In the genomic region with DNA sequence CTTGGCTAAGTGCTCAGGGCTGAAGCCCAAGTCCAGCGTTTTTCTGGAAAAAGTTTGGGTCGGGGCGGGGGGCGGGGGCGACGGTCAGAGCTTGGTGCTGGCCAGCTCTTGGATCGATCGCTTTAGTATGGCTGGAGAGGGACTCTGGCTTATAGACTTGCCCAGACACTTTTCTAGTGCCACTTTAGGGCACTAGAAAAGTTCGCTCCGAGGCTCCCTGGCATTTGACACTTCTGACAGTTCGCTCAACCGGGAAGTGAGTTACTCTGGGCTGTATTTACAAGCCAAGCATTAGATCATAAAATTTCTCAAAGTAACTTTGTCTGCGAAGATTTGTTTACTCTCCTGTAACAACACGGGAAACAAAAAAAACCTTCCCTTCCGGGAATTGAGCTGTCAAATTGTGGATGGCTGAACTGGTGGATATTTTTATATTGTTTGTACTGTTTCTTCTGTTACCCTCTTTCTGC, we compare ENCODE assay signal across 8 mouse cellular contexts. TPM values are rescaled to one million over a fixed set of nuclear protein-coding genes. Genes with fewer than 3 reads are reported as not detected.
DNase-seq lines count a peak whose midpoint lies in the region; ATAC-seq and TF ChIP-seq lines count a peak whose summit lies in the region.

No protein-coding gene starts in this region.

- intact Hi-C loops in left cerebral cortex, postnatal 14 days (cut with DNase I), result no loop called here

- WGBS in forebrain, embryonic 11.5 days, result 22% methylated on average over 15 of the region's 15 CpGs
- 3% methylated on average over 15 of the region's 15 CpGs for WGBS in lung, embryonic 14.5 days
- WGBS in stomach, postnatal 0 days, result 2% methylated on average over 15 of the region's 15 CpGs

- H3K9ac ChIP-seq in forebrain, embryonic 11.5 days (ENCODE audit: low read length), result peak overlapping the region; percentile 5; the same call in 1 of the 2 replicates
- H3K9ac ChIP-seq in lung, embryonic 14.5 days, result peak overlapping the region; percentile 34
- H3K9ac ChIP-seq in stomach, postnatal 0 days (ENCODE audit: low read length), result peak overlapping the region; percentile 64

- H3K9me3 ChIP-seq in forebrain, embryonic 11.5 days (ENCODE audit: control insufficient read depth, low read length), result no peaks in the 10 kb centered on the region
- no peaks in the 10 kb centered on the region for H3K9me3 ChIP-seq in lung, embryonic 14.5 days (ENCODE audit: low read depth, low read length)
- H3K9me3 ChIP-seq in stomach, postnatal 0 days (ENCODE audit: control insufficient read depth, low read length), result no peaks in the 10 kb centered on the region

- 0 out of 2 replicates have a peak, but pooled peaks have one; percentile 42 for ATAC-seq in forebrain, embryonic 11.5 days (replicated peaks; ENCODE audit: low FRiP score)
- peak; percentile 59 for ATAC-seq in lung, embryonic 14.5 days (ENCODE audit: insufficient read depth)
- ATAC-seq in stomach, postnatal 0 days (ENCODE audit: low FRiP score, low TSS enrichment), result peak; percentile 61

- H3K4me3 ChIP-seq in forebrain, embryonic 11.5 days (ENCODE audit: low read depth, low read length), result peak overlapping the region; percentile 19
- peak overlapping the region; percentile 39 for H3K4me3 ChIP-seq in lung, embryonic 14.5 days (ENCODE audit: low read depth, low read length)
- peak overlapping the region; percentile 57 for H3K4me3 ChIP-seq in stomach, postnatal 0 days (ENCODE audit: low read depth, low read length)

- no peak for TF ChIP-seq EP300 in stomach, postnatal 0 days (optimal IDR thresholded peaks at IDR 0.05)

- H3K4me1 ChIP-seq in forebrain, embryonic 11.5 days (replicated peaks; ENCODE audit: control insufficient read depth, insufficient read depth, low read length), result no peaks in the 10 kb centered on the region; the same call in 1 of the 2 replicates
- H3K4me1 ChIP-seq in lung, embryonic 14.5 days (ENCODE audit: insufficient read depth), result 0 out of 2 replicates have a peak, but pooled peaks cover 7% of the 10 kb centered on the region
- 0 out of 2 replicates have a peak, but pooled peaks cover 3% of the 10 kb centered on the region for H3K4me1 ChIP-seq in stomach, postnatal 0 days (replicated peaks; ENCODE audit: control insufficient read depth, insufficient read depth)

- H3K27ac ChIP-seq in forebrain, embryonic 11.5 days (ENCODE audit: low read depth, low read length), result no peak overlapping the region
- H3K27ac ChIP-seq in lung, embryonic 14.5 days (ENCODE audit: low read depth), result no peak overlapping the region
- peak overlapping the region; percentile 61 for H3K27ac ChIP-seq in stomach, postnatal 0 days (replicated peaks)

- H3K4me2 ChIP-seq in forebrain, embryonic 11.5 days (ENCODE audit: low read depth, low read length, severe bottlenecking), result peak overlapping the region; percentile 62
- H3K4me2 ChIP-seq in lung, embryonic 14.5 days, result peak overlapping the region; percentile 68
- H3K4me2 ChIP-seq in stomach, postnatal 0 days (replicated peaks; ENCODE audit: low read depth), result peak overlapping the region; percentile 88

- DNase-seq in adrenal gland, postnatal 10 days, result peak; percentile 26
- no peak for DNase-seq in adrenal gland, adult 2 months
- DNase-seq in forebrain, embryonic 11.5 days (ENCODE audit: low spot score), result no peak
- peak; percentile 48 for DNase-seq in induced T-regulatory cell, adult 2 months (ENCODE audit: low read depth)
- DNase-seq in lung, embryonic 14.5 days, result peak; percentile 57
- no peak for DNase-seq in stomach, postnatal 0 days (ENCODE audit: low spot score)
- no peak for DNase-seq in frontal cortex, adult 2 months (ENCODE audit: extremely low spot score in 1 of 2, low spot score in 1 of 2)
- no peak for DNase-seq in left cerebral cortex, postnatal 14 days (ENCODE audit: low spot score in 2 of 2)

- TF ChIP-seq CTCF in lung, embryonic 14.5 days (IDR thresholded peaks at IDR 0.05; ENCODE audit: low read depth), result no peak
- no peak for TF ChIP-seq CTCF in stomach, postnatal 0 days (IDR thresholded peaks at IDR 0.05; ENCODE audit: low read depth)

- H3K36me3 ChIP-seq in forebrain, embryonic 11.5 days (ENCODE audit: control insufficient read depth, insufficient read depth, low read length), result no peaks in the 10 kb centered on the region
- H3K36me3 ChIP-seq in lung, embryonic 14.5 days (ENCODE audit: insufficient read depth), result no peaks in the 10 kb centered on the region
- H3K36me3 ChIP-seq in stomach, postnatal 0 days (ENCODE audit: control insufficient read depth, insufficient read depth, low read length), result no peaks in the 10 kb centered on the region

- H3K27me3 ChIP-seq in forebrain, embryonic 11.5 days (ENCODE audit: control insufficient read depth, insufficient read depth, low read length), result no peaks in the 10 kb centered on the region
- H3K27me3 ChIP-seq in lung, embryonic 14.5 days (ENCODE audit: insufficient read depth, low read length), result no peaks in the 10 kb centered on the region; the same call in 1 of the 2 replicates
- no peaks in the 10 kb centered on the region for H3K27me3 ChIP-seq in stomach, postnatal 0 days (ENCODE audit: control insufficient read depth, insufficient read depth, low read length)

RNA-seq across cellular contexts. Expression of a gene that starts 0.4 kb away (rescaled TPM):
- 10 to 100 TPM; 12.1 to 18.2 TPM for total RNA-seq in adrenal gland, postnatal 10 days (2021)
- 1 to 10 TPM; 8.6 TPM for total RNA-seq in adrenal gland, adult 2 months (2021)
- 0.19 and 0.42 TPM in 2 replicates for polyA plus RNA-seq in adrenal gland, adult 2 months (2012; rRNA removed)
- polyA plus RNA-seq in forebrain, embryonic 11.5 days (2014; fragmentation: Nextera tagmentation; extraction: Ambion mirVana), result 0.60 and 0.80 TPM in 2 replicates
- 5.7 and 6.3 TPM in 2 replicates for polyA plus RNA-seq in lung, embryonic 14.5 days (2014; fragmentation: Nextera tagmentation; extraction: Ambion mirVana)
- 8.3 and 9.0 TPM in 2 replicates for polyA plus RNA-seq in stomach, postnatal 0 days (2015; fragmentation: Nextera tagmentation; extraction: Ambion mirVana)
- 1.3 and 2.0 TPM in 2 replicates for polyA plus RNA-seq in frontal cortex, adult 2 months (2012; rRNA removed)
- total RNA-seq in left cerebral cortex, postnatal 14 days (2021), result 1 to 10 TPM in 1 of 2 experiments, under 1 TPM in 1; 0.40 to 1.8 TPM

RNA-seq across cellular contexts. Expression of a gene that starts 35.5 kb away (rescaled TPM):
- total RNA-seq in adrenal gland, postnatal 10 days (2021), result 100 to 1,000 TPM in 1 of 2 experiments, 10 to 100 TPM in 1; 69.7 to 135 TPM
- total RNA-seq in adrenal gland, adult 2 months (2021), result 10 to 100 TPM; 41.2 to 96.7 TPM
- polyA plus RNA-seq in adrenal gland, adult 2 months (2012; rRNA removed), result 22.7 and 23.2 TPM in 2 replicates
- polyA plus RNA-seq in forebrain, embryonic 11.5 days (2014; fragmentation: Nextera tagmentation; extraction: Ambion mirVana), result 21.1 and 22.7 TPM in 2 replicates
- polyA plus RNA-seq in lung, embryonic 14.5 days (2014; fragmentation: Nextera tagmentation; extraction: Ambion mirVana), result 854 and 863 TPM in 2 replicates
- 3,095 and 3,545 TPM in 2 replicates for polyA plus RNA-seq in stomach, postnatal 0 days (2015; fragmentation: Nextera tagmentation; extraction: Ambion mirVana)
- 22.6 and 40.5 TPM in 2 replicates for polyA plus RNA-seq in frontal cortex, adult 2 months (2012; rRNA removed)
- 10 to 100 TPM; 14.9 to 26.5 TPM for total RNA-seq in left cerebral cortex, postnatal 14 days (2021)

Comparison
In these comparisons a context has a peak if more than half of its experiments do, and no peak if none do; other contexts are left out.
1. DNase-seq: peak in adrenal gland, postnatal 10 days (single experiment), induced T-regulatory cell, adult 2 months (single experiment) and lung, embryonic 14.5 days (single experiment); none in adrenal gland, adult 2 months (single experiment), forebrain, embryonic 11.5 days (single experiment), stomach, postnatal 0 days (single experiment), frontal cortex, adult 2 months (0 of 2) and left cerebral cortex, postnatal 14 days (0 of 2).
2. H3K9ac ChIP-seq: peak in every context shown above with its lines; median percentile 64 in stomach, postnatal 0 days; 34 in lung, embryonic 14.5 days; 5 in forebrain, embryonic 11.5 days.
3. RNA of a gene that starts 35.5 kb away (polyA plus RNA-seq): 3,095 to 3,545 TPM in stomach, postnatal 0 days and 854 to 863 TPM in lung, embryonic 14.5 days; 22.6 to 40.5 TPM in frontal cortex, adult 2 months, 22.7 to 23.2 TPM in adrenal gland, adult 2 months and 21.1 to 22.7 TPM in forebrain, embryonic 11.5 days; every median in the first group is over 10 times any median in the second.
4. Peak in every context shown above with its lines, with median percentiles within 50 percentile points of each other: ATAC-seq, H3K4me2 ChIP-seq and H3K4me3 ChIP-seq.